Mouse (Mus musculus) left cerebral cortex, adult 11 months (tissue): Measurements from ENCODE around the gene Pak2.
A peak's percentile ranks its signal among the peaks of the same experiment; 100 is the strongest.
"Not testable (repeated sequence)": the region's sequence is repeated elsewhere in the genome, so short reads cannot be mapped to it uniquely, and the experiment has no call there.

Experiments
- DNase-seq: peaks from one replicate; pipeline ENCODE4 v3.0.0; 2022; ENCODE audit warnings: low spot score

The Pak2 gene

GRCm38 (mm10) chr16:32078991-32079511, at the start of gene Pak2:
Gene Pak2, minus strand, starts transcription at chr16:32079342.
- peak; percentile 57 for DNase-seq

GRCm38 (mm10) chr16:32127046-32127445, 47.9 kb upstream of the Pak2 start:
- DNase-seq, result no peak

- no peak for DNase-seq
These were observed 46.2 kb upstream of the Pak2 start for GRCm38 (mm10) chr16:32125364-32125763.

GRCm38 (mm10) chr16:32124444-32125335, 45.5 kb upstream of the Pak2 start:
- no peak for DNase-seq

GRCm38 (mm10) chr16:32124020-32124419, 44.9 kb upstream of the Pak2 start:
- no peak for DNase-seq

GRCm38 (mm10) chr16:32120454-32120853, 41.3 kb upstream of the Pak2 start:
- DNase-seq, result no peak

GRCm38 (mm10) chr16:32116186-32116585, 37.0 kb upstream of the Pak2 start:
- no peak for DNase-seq

GRCm38 (mm10) chr16:32115781-32116180, 36.6 kb upstream of the Pak2 start:
- DNase-seq, result no peak

GRCm38 (mm10) chr16:32114968-32115695, 36.0 kb upstream of the Pak2 start:
- peak; percentile 54 for DNase-seq

- no peak for DNase-seq
These were observed 35.3 kb upstream of the Pak2 start for GRCm38 (mm10) chr16:32114406-32114805.

- DNase-seq, result no peak
These were observed 34.5 kb upstream of the Pak2 start for GRCm38 (mm10) chr16:32113541-32114218.

- DNase-seq, result no peak
These were observed 32.0 kb upstream of the Pak2 start for GRCm38 (mm10) chr16:32110951-32111699.

- no peak for DNase-seq
These were observed 29.4 kb upstream of the Pak2 start for GRCm38 (mm10) chr16:32108578-32108977.

GRCm38 (mm10) chr16:32108170-32108569, 29.0 kb upstream of the Pak2 start:
- no peak for DNase-seq

- no peak for DNase-seq
These were observed 28.4 kb upstream of the Pak2 start for GRCm38 (mm10) chr16:32107342-32108045.

GRCm38 (mm10) chr16:32105698-32106097, 26.6 kb upstream of the Pak2 start:
- no peak for DNase-seq

- no peak for DNase-seq
These were observed 23.2 kb upstream of the Pak2 start for GRCm38 (mm10) chr16:32102295-32102694.

GRCm38 (mm10) chr16:32099638-32100150, 20.6 kb upstream of the Pak2 start, which contains the start of the genes Pigx and Cep19:
Gene Pigx, minus strand, starts transcription at chr16:32099740.
Gene Cep19, plus strand, starts transcription at chr16:32099800.
- peak; percentile 85 for DNase-seq

GRCm38 (mm10) chr16:32098897-32099637, 19.9 kb upstream of the Pak2 start:
- DNase-seq, result no peak

GRCm38 (mm10) chr16:32097757-32098156, 18.6 kb upstream of the Pak2 start:
- DNase-seq, result not testable (repeated sequence)
